Mouse (Mus musculus): ENCODE measurements at regions not wholly inside any gene's neighbourhood (a gene's known extent, or its start where the extent isn't known, plus 50 kb on each side); places are given as distances from the start of the nearest gene placed in this dataset.

- no peak for DNase-seq (ENCODE audit: low spot score)
Measured at GRCm38 (mm10) chr12:78098765-78099194, 95.3 kb upstream of the Gm6657 start.

- no peak for DNase-seq (ENCODE audit: low spot score)
Measured at GRCm38 (mm10) chr12:78099761-78100160, 94.3 kb upstream of the Gm6657 start.

- no peak for DNase-seq (ENCODE audit: low spot score)
Measured at GRCm38 (mm10) chr12:78100756-78101155, 93.3 kb upstream of the Gm6657 start.

- no peak for DNase-seq (ENCODE audit: low spot score)
Measured at GRCm38 (mm10) chr12:78109931-78110330, 84.1 kb upstream of the Gm6657 start.

GRCm38 (mm10) chr12:78118131-78118530, 75.9 kb upstream of the Gm6657 start:
- DNase-seq (ENCODE audit: low spot score) = no peak

GRCm38 (mm10) chr12:78119246-78119645, 74.8 kb upstream of the Gm6657 start:
- no peak for DNase-seq (ENCODE audit: low spot score)

- DNase-seq (ENCODE audit: low spot score) = no peak
Measured at GRCm38 (mm10) chr12:78119855-78120254, 74.2 kb upstream of the Gm6657 start.

- DNase-seq (ENCODE audit: low spot score) = no peak
Measured at GRCm38 (mm10) chr12:78129130-78129845, 64.8 kb upstream of the Gm6657 start.

- no peak for DNase-seq (ENCODE audit: low spot score)
Measured at GRCm38 (mm10) chr12:78132016-78132797, 61.8 kb upstream of the Gm6657 start.

GRCm38 (mm10) chr12:78133341-78133740, 60.7 kb upstream of the Gm6657 start:
- no peak for DNase-seq (ENCODE audit: low spot score)

- no peak for DNase-seq (ENCODE audit: low spot score)
Measured at GRCm38 (mm10) chr12:78133984-78134383, 60.1 kb upstream of the Gm6657 start.

GRCm38 (mm10) chr12:78137196-78137595, 56.8 kb upstream of the Gm6657 start:
- DNase-seq (ENCODE audit: low spot score) = no peak

- no peak for DNase-seq (ENCODE audit: low spot score)
Measured at GRCm38 (mm10) chr12:78138467-78138866, 55.6 kb upstream of the Gm6657 start.
